Mouse (Mus musculus) forebrain, postnatal 0 days (tissue): ENCODE measurements around the gene Abr. TPM values are rescaled to one million over a fixed set of nuclear protein-coding genes. Genes with fewer than 3 reads are reported as not detected.
A peak's percentile ranks its signal among the peaks of the same experiment; 100 is the strongest.

Experiments
- ATAC-seq: fragments of 200-750 bp; cut with Nextera tagmentation; 2 replicates; pipeline ENCODE4 v1.8.0; 2017; ENCODE audit warnings: mild to moderate bottlenecking, moderate library complexity
- DNase-seq: peaks from one replicate; pipeline ENCODE4 v3.0.0-alpha.2; 2015
- H3K27ac ChIP-seq: fragments of 300-500 bp; sonication (generic); 2 replicates; pipeline ENCODE4 v1.5.1; 2014; ENCODE audit warnings: low read depth, mild to moderate bottlenecking, antibody characterized with exemption, low read length, moderate library complexity, mixed read lengths
- H3K27me3 ChIP-seq: fragments of 300-500 bp; sonication (generic); 2 replicates; pipeline ENCODE4 v1.6.1; 2014; ENCODE audit warnings: mild to moderate bottlenecking, low read length, mixed read lengths; ENCODE audit not compliant: insufficient read depth
- H3K36me3 ChIP-seq: fragments of 300-500 bp; sonication (generic); 2 replicates; pipeline ENCODE4 v1.6.1; 2014; ENCODE audit warnings: mild to moderate bottlenecking, moderate library complexity; ENCODE audit not compliant: insufficient read depth
- H3K4me1 ChIP-seq: fragments of 300-500 bp; sonication (generic); 2 replicates; pipeline ENCODE4 v1.6.1; 2014; ENCODE audit warnings: antibody characterized with exemption; ENCODE audit not compliant: insufficient read depth
- H3K4me2 ChIP-seq: fragments of 300-500 bp; sonication (generic); 2 replicates; pipeline ENCODE4 v1.6.1; 2014; ENCODE audit warnings: low read depth, mild to moderate bottlenecking, moderate library complexity
- H3K4me3 ChIP-seq: fragments of 300-500 bp; sonication (generic); 2 replicates; pipeline ENCODE4 v1.5.1; 2014; ENCODE audit warnings: low read depth, low read length, mixed read lengths
- H3K9ac ChIP-seq: fragments of 300-500 bp; sonication (generic); 2 replicates; pipeline ENCODE4 v1.6.1; 2014; ENCODE audit warnings: mild to moderate bottlenecking
- H3K9me3 ChIP-seq: fragments of 300-500 bp; sonication (generic); 2 replicates; pipeline ENCODE4 v1.6.1; 2016; ENCODE audit warnings: low read length
- CTCF ChIP-seq: sonication (generic); IDR thresholded peaks from 2 replicates; pipeline ENCODE4 v1.5.1; 2016; ENCODE audit warnings: antibody characterized with exemption, control low read depth, low read depth
- WGBS: fragments of 180-500 bp; shearing (Covaris S2); extraction: QIAGEN DNeasy Blood & Tissue Kit; methylation state at CpG from one replicate; pipeline ENCODE4 v1.1.7; 2014; 5-methylcytosine and 5-hydroxymethylcytosine counted together
- polyA plus RNA-seq: library from polyadenylated mRNA; unstranded; fragments of >200 nt; fragmentation: Nextera tagmentation; extraction: Ambion mirVana; gene quantifications from 2 replicates; pipeline ENCODE4 v1.2.1, GENCODE M21; 2015
- total RNA-seq: library from RNA; depleted of rRNA; stranded (reverse); fragments of >200 nt; gene quantifications from 2 replicates; pipeline ENCODE4 v1.2.3, GENCODE M21; 2014

Gene Abr
- total and polyA plus RNA-seq, 2 experiments from 2014 or later: 110 to 262 TPM

DNA sequence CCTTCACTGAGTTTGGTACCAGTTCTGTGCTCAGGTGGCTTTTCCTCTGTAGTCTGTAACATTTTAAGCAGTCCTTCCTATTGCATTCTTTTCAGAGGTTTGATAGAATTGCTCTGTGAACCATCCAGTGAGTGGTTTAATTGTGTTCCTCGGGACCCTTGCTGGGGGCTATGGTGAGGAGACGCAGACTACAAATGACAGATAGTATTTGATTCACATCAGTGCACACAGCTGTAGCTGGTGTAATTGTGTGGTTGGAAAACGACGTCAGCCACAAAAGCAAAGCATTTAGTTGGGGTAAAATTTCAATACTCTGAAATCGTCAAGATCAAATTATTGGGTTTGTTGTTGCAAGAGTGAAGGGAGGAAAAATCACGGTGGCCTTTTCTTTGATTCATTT, 22.1 kb upstream of the Abr start:
- WGBS: 24% methylated on average over 6 of the region's 6 CpGs
- DNase-seq: no peak

DNA sequence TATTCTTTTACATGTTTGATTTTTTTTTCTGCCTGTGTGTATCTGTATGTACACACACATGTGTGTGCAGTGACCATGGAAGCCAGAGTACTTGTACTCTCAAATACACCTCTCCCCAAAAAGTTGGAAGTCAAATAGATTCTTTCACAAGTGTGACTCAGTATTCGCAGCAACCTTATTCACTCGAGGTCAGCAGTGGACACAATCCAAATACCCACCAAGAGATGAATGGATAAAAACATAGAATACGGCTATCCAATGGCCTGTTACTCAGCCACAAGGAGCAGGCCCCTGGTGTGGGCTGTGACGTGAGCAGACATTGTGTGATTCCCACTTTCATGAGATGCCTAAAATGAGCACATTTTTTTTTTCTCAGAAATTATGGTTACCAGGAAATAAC, 18.1 kb upstream of the Abr start:
- no peaks in the 10 kb centered on the region for H3K4me1 ChIP-seq
- H3K36me3 ChIP-seq: no peaks in the 10 kb centered on the region
- WGBS: 61% methylated on average over 4 of the region's 4 CpGs
- no peak overlapping the region for H3K9ac ChIP-seq
- no peak overlapping the region for H3K4me2 ChIP-seq
- H3K27ac ChIP-seq: no peak overlapping the region
- no peak for DNase-seq
- no peak for ATAC-seq
- no peak overlapping the region for H3K4me3 ChIP-seq
- no peak for TF ChIP-seq CTCF
- H3K27me3 ChIP-seq: no peaks in the 10 kb centered on the region
- H3K9me3 ChIP-seq: no peaks in the 10 kb centered on the region

More for the DNA sequence above, 22.1 kb upstream of the Abr start:
- no peaks in the 10 kb centered on the region for H3K27me3 ChIP-seq
- H3K27ac ChIP-seq: no peak overlapping the region
- peaks cover 5% of the 10 kb centered on the region; the same call in 1 of the 2 replicates for H3K4me1 ChIP-seq
- H3K4me3 ChIP-seq: no peak overlapping the region
- no peak for TF ChIP-seq CTCF
- H3K36me3 ChIP-seq: no peaks in the 10 kb centered on the region
- no peak for ATAC-seq
- H3K9ac ChIP-seq: no peak overlapping the region
- no peaks in the 10 kb centered on the region for H3K9me3 ChIP-seq
- H3K4me2 ChIP-seq: no peak overlapping the region

DNA sequence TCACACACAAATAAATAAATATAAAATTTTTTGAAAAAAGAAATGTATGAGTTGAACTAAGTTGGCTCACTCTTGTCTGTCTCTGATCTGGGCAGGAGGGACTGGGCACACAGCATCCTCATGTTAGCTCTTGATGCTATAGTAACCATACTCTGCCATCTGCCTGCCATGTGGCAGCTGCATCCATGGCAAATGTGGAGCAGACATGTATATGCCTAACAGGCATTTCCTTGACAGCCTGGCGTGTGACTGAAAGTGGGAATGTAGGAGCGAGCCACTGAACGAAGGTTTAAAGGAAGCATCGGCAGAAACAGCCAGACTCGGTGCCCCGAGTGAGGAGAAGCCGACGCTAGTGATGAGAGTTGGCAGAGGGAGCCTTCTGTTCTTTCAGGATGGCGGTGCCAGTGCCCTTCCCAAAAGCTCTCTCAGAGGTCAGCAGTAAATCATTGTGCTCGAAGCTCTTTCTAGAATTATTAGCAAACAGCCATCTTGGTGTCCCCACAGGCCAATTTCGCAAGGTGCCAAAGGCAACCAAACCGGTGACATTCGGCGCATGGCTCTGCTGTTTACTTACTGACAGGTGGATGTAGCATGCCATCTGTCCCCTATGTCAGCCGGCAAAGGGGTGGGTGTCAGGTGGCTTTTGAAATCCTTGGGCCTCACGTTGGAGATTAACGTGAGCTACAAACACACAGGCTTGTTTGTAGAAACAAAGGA, 17.3 kb upstream of the Abr start:
- DNase-seq (peak; percentile 82), ATAC-seq (peak; percentile 88)
- whole genome bisulfite sequencing: 53% methylated on average over 17 of the region's 17 CpGs

GRCm38 (mm10) chr11:76630487-76630886, 8.4 kb upstream of the Abr start:
- Histone ChIP-seq H3K4me1 (no peaks in the 10 kb centered on the region), H3K4me3 (no peak overlapping the region), H3K4me2 (no peak overlapping the region), H3K27me3 (no peaks in the 10 kb centered on the region), H3K9ac (no peak overlapping the region), H3K9me3 (no peaks in the 10 kb centered on the region), H3K36me3 (no peaks in the 10 kb centered on the region), H3K27ac (no peak overlapping the region)
- ATAC-seq: no peak
- no peak for DNase-seq
- TF ChIP-seq CTCF: no peak
- 84% methylated on average over 5 of the region's 5 CpGs for WGBS

More for the DNA sequence above, 17.3 kb upstream of the Abr start:
- H3K9ac ChIP-seq: no peak overlapping the region
- H3K4me3 ChIP-seq: no peak overlapping the region
- H3K4me1 ChIP-seq: no peaks in the 10 kb centered on the region
- no peak for TF ChIP-seq CTCF
- H3K4me2 ChIP-seq: no peak overlapping the region
- no peaks in the 10 kb centered on the region for H3K27me3 ChIP-seq
- H3K27ac ChIP-seq: peak overlapping the region; percentile 4
- no peaks in the 10 kb centered on the region for H3K36me3 ChIP-seq
- H3K9me3 ChIP-seq: no peaks in the 10 kb centered on the region

DNA sequence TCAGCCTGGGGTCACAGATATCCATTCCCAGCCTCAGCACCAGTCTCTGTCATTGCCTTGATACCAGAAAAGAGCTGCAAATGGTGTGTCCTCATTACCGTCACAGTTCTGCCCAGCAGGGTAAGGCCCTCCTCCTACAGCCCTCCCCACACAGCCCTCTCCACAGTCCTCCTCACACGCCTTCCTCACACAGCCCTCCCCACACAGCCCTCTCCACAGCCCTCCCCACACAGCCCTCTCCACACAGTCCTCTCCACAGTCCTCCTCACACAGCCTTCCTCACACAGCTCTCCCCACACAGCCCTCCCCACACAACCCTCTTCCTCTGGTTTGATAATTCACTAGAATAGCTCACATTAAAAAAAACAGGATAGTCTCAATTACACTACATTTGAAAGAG, 7.9 kb upstream of the Abr start:
- Histone ChIP-seq H3K4me3 (no peak overlapping the region), H3K4me1 (no peaks in the 10 kb centered on the region), H3K36me3 (no peaks in the 10 kb centered on the region), H3K27ac (no peak overlapping the region), H3K4me2 (no peak overlapping the region), H3K9me3 (no peaks in the 10 kb centered on the region), H3K27me3 (no peaks in the 10 kb centered on the region), H3K9ac (no peak overlapping the region)
- WGBS: 37% methylated on average over 2 of the region's 2 CpGs
- no peak for TF ChIP-seq CTCF
- DNase-seq: no peak
- no peak for ATAC-seq

GRCm38 (mm10) chr11:76628613-76629012, 6.5 kb upstream of the Abr start:
- Histone ChIP-seq H3K36me3 (no peaks in the 10 kb centered on the region), H3K4me2 (no peak overlapping the region), H3K4me3 (no peak overlapping the region), H3K9me3 (no peaks in the 10 kb centered on the region), H3K9ac (no peak overlapping the region), H3K27me3 (no peaks in the 10 kb centered on the region), H3K27ac (no peak overlapping the region), H3K4me1 (no peaks in the 10 kb centered on the region)
- ATAC-seq: no peak
- TF ChIP-seq CTCF: no peak
- 77% methylated on average over 5 of the region's 5 CpGs for WGBS
- no peak for DNase-seq

- Histone ChIP-seq H3K36me3 (no peaks in the 10 kb centered on the region), H3K4me2 (no peak overlapping the region), H3K27ac (no peak overlapping the region), H3K27me3 (peaks cover 8% of the 10 kb centered on the region), H3K4me1 (peaks cover 8% of the 10 kb centered on the region; the same call in 1 of the 2 replicates), H3K9me3 (no peaks in the 10 kb centered on the region), H3K9ac (no peak overlapping the region), H3K4me3 (no peak overlapping the region)
- no peak for DNase-seq
- no peak for ATAC-seq
- no peak for TF ChIP-seq CTCF
- 83% methylated on average over 3 of the region's 3 CpGs for WGBS
Observed at GRCm38 (mm10) chr11:76624881-76625280, 2.8 kb upstream of the Abr start.
